Mouse (Mus musculus): ENCODE data around the gene Rln3. TPM values are rescaled to one million over a fixed set of nuclear protein-coding genes. Genes with fewer than 3 reads are reported as not detected.
"Not testable (repeated sequence)": the region's sequence is repeated elsewhere in the genome, so short reads cannot be mapped to it uniquely, and the experiment has no call there.

The Rln3 gene
- polyA plus RNA-seq, 1 experiment from 2014 or later, result 0.20 TPM

- DNase-seq (ENCODE audit: low spot score), result peak; percentile 83
- H3K27me3 ChIP-seq (ENCODE audit: low read depth, poor library complexity, severe bottlenecking), result peaks cover 60% of the 10 kb centered on the region
- H3K27ac ChIP-seq (replicated peaks), result peak overlapping the region; percentile 72
- WGBS, result 2% methylated on average over 83 of the region's 83 CpGs
- H3K4me3 ChIP-seq, result peak overlapping the region; percentile 67
- H3K9me3 ChIP-seq (replicated peaks), result no peaks in the 10 kb centered on the region
- H3K4me1 ChIP-seq, result peaks cover 38% of the 10 kb centered on the region
- H3K36me3 ChIP-seq, result no peaks in the 10 kb centered on the region
Measured at GRCm38 (mm10) chr8:84010625-84011611, 33.9 kb downstream of the Rln3 start.

GRCm38 (mm10) chr8:84009876-84010275 is 34.9 kb downstream of the Rln3 start:
- 3% methylated on average over 11 of the region's 11 CpGs for WGBS
- Histone ChIP-seq H3K36me3 (no peaks in the 10 kb centered on the region), H3K4me1 (peaks cover 42% of the 10 kb centered on the region), H3K4me3 (peak overlapping the region; percentile 67), H3K27me3 (ENCODE audit: low read depth, poor library complexity, severe bottlenecking) (peaks cover 55% of the 10 kb centered on the region), H3K27ac (replicated peaks) (no peak overlapping the region), H3K9me3 (replicated peaks) (no peaks in the 10 kb centered on the region)
- peak; percentile 89 for DNase-seq (ENCODE audit: low spot score)

GRCm38 (mm10) chr8:84008362-84008761 is 36.4 kb downstream of the Rln3 start:
- no peak overlapping the region for H3K27ac ChIP-seq (replicated peaks)
- peaks cover 55% of the 10 kb centered on the region for H3K4me1 ChIP-seq
- peaks cover 51% of the 10 kb centered on the region for H3K27me3 ChIP-seq (ENCODE audit: low read depth, poor library complexity, severe bottlenecking)
- WGBS, result 34% methylated on average over 7 of the region's 7 CpGs
- H3K9me3 ChIP-seq (replicated peaks), result no peaks in the 10 kb centered on the region
- H3K36me3 ChIP-seq, result no peaks in the 10 kb centered on the region
- H3K4me3 ChIP-seq, result no peak overlapping the region
- no peak for DNase-seq (ENCODE audit: low spot score)

GRCm38 (mm10) chr8:84005502-84005901 is 39.3 kb downstream of the Rln3 start:
- H3K27me3 ChIP-seq (ENCODE audit: low read depth, poor library complexity, severe bottlenecking), result peaks cover 51% of the 10 kb centered on the region
- peaks cover 18% of the 10 kb centered on the region for H3K36me3 ChIP-seq
- peaks cover 44% of the 10 kb centered on the region for H3K4me1 ChIP-seq
- not testable (repeated sequence) for H3K4me3 ChIP-seq; DNase-seq (ENCODE audit: low spot score); H3K27ac ChIP-seq (replicated peaks); H3K9me3 ChIP-seq (replicated peaks)
- WGBS, result 93% methylated on average over 7 of the region's 7 CpGs

GRCm38 (mm10) chr8:84004533-84005201 is 40.1 kb downstream of the Rln3 start:
- H3K9me3 ChIP-seq (replicated peaks), result no peaks in the 10 kb centered on the region
- peaks cover 26% of the 10 kb centered on the region for H3K36me3 ChIP-seq
- WGBS, result 1% methylated on average over 30 of the region's 30 CpGs
- H3K27me3 ChIP-seq (ENCODE audit: low read depth, poor library complexity, severe bottlenecking), result peaks cover 51% of the 10 kb centered on the region
- H3K4me1 ChIP-seq, result peaks cover 40% of the 10 kb centered on the region
- H3K4me3 ChIP-seq, result peak overlapping the region; percentile 70
- DNase-seq (ENCODE audit: low spot score), result peak; percentile 90
- H3K27ac ChIP-seq (replicated peaks), result peak overlapping the region; percentile 83

- Histone ChIP-seq H3K4me1 (peaks cover 48% of the 10 kb centered on the region), H3K9me3 (replicated peaks) (no peaks in the 10 kb centered on the region), H3K27me3 (ENCODE audit: low read depth, poor library complexity, severe bottlenecking) (peaks cover 57% of the 10 kb centered on the region), H3K36me3 (peaks cover 33% of the 10 kb centered on the region), H3K27ac (replicated peaks) (peak overlapping the region; percentile 83; the same call in 1 of the 2 replicates), H3K4me3 (peak overlapping the region; percentile 70)
- no peak for DNase-seq (ENCODE audit: low spot score)
- WGBS, result 79% methylated on average over 6 of the region's 6 CpGs
Measured at GRCm38 (mm10) chr8:84003612-84004246, 41.1 kb downstream of the Rln3 start.

- 53% methylated on average over 12 of the region's 12 CpGs for WGBS
- peaks cover 57% of the 10 kb centered on the region for H3K27me3 ChIP-seq (ENCODE audit: low read depth, poor library complexity, severe bottlenecking)
- DNase-seq (ENCODE audit: low spot score), result no peak
- H3K36me3 ChIP-seq, result peaks cover 33% of the 10 kb centered on the region
- H3K4me3 ChIP-seq, result peak overlapping the region; percentile 24; the same call in 1 of the 2 replicates
- peaks cover 52% of the 10 kb centered on the region for H3K4me1 ChIP-seq
- no peak overlapping the region for H3K27ac ChIP-seq (replicated peaks)
- no peaks in the 10 kb centered on the region for H3K9me3 ChIP-seq (replicated peaks)
Measured at GRCm38 (mm10) chr8:84002957-84003611, 41.7 kb downstream of the Rln3 start.

- H3K27me3 ChIP-seq (ENCODE audit: low read depth, poor library complexity, severe bottlenecking), result peaks cover 57% of the 10 kb centered on the region
- peak; percentile 37 for DNase-seq (ENCODE audit: low spot score)
- 17% methylated on average over 61 of the region's 61 CpGs for WGBS
- H3K4me3 ChIP-seq, result peak within 1 kb of the TSS; percentile 43
- H3K27ac ChIP-seq (replicated peaks), result peak within 1 kb of the TSS; percentile 42
- H3K36me3 ChIP-seq, result peaks cover 33% of the 10 kb centered on the region
- H3K9me3 ChIP-seq (replicated peaks), result no peaks in the 10 kb centered on the region
- H3K4me1 ChIP-seq, result peaks cover 56% of the 10 kb centered on the region
Measured at GRCm38 (mm10) chr8:84001281-84002000, 43.4 kb downstream of the Rln3 start, which contains the start of gene 1700067K01Rik. 1700067K01Rik (plus strand) TSS chr8:84001502.

GRCm38 (mm10) chr8:83999825-84000224 is 45.0 kb downstream of the Rln3 start:
- Histone ChIP-seq H3K36me3 (peaks cover 37% of the 10 kb centered on the region), H3K9me3 (replicated peaks) (no peaks in the 10 kb centered on the region), H3K4me1 (peaks cover 62% of the 10 kb centered on the region), H3K4me3 (peak overlapping the region; percentile 87; the same call in 1 of the 2 replicates), H3K27me3 (ENCODE audit: low read depth, poor library complexity, severe bottlenecking) (peaks cover 65% of the 10 kb centered on the region), H3K27ac (replicated peaks) (no peak overlapping the region)
- 89% methylated on average over 2 of the region's 2 CpGs for WGBS
- no peak for DNase-seq (ENCODE audit: low spot score)

- peaks cover 44% of the 10 kb centered on the region for H3K36me3 ChIP-seq
- peaks cover 57% of the 10 kb centered on the region for H3K4me1 ChIP-seq
- H3K27me3 ChIP-seq (ENCODE audit: low read depth, poor library complexity, severe bottlenecking), result peaks cover 66% of the 10 kb centered on the region
- 71% methylated on average over 16 of the region's 16 CpGs for WGBS
- no peaks in the 10 kb centered on the region for H3K9me3 ChIP-seq (replicated peaks)
- H3K27ac ChIP-seq (replicated peaks), result peak overlapping the region; percentile 83; the same call in 1 of the 2 replicates
- DNase-seq (ENCODE audit: low spot score), result no peak
- H3K4me3 ChIP-seq, result peak overlapping the region; percentile 87
Measured at GRCm38 (mm10) chr8:83999057-83999705, 45.6 kb downstream of the Rln3 start.
